Mouse (Mus musculus) inflammation-experienced regulatory T-cells, adult 6 months (primary cell): ENCODE measurements at regions not wholly inside any gene's neighbourhood (a gene's known extent, or its start where the extent isn't known, plus 50 kb on each side); places are given as distances from the start of the nearest gene placed in this dataset.

Experiments used
- ATAC-seq: one replicate; pipeline ENCODE4 v1.8.0; 2017

- ATAC-seq: no peak
These were observed 60.4 kb upstream of the Cd83 start for GRCm38 (mm10) chr13:43724161-43724560.

DNA sequence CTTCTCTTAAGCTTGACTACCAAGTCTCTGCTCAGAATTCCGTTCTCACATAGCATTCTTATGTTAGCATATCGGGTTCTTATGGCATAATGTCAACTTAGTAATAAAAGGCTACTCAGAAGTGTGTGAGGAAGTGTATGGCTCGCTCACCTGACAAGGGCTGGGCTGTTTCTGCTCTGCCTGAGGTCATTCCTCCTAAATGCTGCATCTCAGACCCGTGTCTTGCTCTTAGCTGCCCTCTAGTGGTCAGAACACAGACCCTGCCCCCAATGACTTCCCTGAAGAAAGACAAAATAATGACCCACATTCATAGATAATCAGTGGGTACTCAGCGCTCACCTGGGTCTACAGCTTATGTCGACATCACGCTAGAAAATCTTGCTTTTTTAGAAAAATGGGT lies 58.9 kb upstream of the Cd83 start:
- ATAC-seq: peak; percentile 48

DNA sequence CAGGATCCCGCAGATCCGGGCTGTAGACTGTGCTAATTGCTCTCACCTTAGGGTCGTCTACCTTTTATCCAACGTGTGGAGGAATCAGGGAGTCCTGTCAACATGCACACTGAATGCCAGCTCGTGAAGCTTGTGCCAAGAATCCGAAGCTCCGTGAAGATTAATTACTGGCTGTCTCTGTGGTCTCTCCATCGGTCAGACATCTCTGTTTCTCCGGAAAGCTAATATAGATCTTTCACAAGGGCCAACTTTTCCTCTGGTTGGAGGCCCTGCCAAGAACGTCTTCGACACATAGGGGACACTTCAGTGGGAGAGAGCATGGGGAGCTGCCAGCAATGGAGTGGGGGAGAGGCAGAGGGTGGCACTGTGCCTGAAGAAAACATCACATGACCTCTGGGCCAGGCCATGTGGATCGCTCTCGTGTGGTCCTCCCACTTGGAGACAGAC lies 57.7 kb upstream of the Cd83 start:
- no peak for ATAC-seq

DNA sequence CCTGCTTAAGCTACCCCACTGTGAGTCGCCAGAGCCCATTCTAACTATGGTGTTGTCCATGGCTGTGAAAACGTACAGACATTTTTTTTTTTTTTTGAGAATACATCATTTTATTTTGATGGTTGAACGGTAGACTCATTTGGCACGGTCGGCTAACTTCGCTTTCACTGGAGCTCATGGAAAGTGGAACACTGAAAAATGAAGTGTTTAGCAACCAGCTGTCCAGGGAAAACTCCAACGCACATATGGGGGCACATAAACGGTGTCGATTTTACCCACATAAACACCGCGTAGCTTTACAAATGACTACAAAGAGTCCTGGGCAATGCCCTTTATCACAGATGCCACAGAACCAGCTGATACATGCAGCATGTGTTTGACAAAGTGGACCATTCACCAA lies 55.0 kb upstream of the Cd83 start:
- ATAC-seq: no peak

GRCm38 (mm10) chr13:43733061-43733460 lies 51.5 kb upstream of the Cd83 start:
- no peak for ATAC-seq

- ATAC-seq: no peak
These were observed 49.9 kb upstream of the Cd83 start for GRCm38 (mm10) chr13:43734641-43735040.
